Mouse (Mus musculus) erythroblast, embryonic 14.5 days (primary cell): ENCODE measurements around the gene Chsy1.

ENCODE experiments used
- GATA1 ChIP-seq: IDR thresholded peaks from 2 replicates; pipeline ENCODE4 v1.6.1; 2012; ENCODE audit warnings: low read length, inconsistent platforms, mixed read lengths
- TAL1 ChIP-seq: IDR thresholded peaks from 3 replicates; pipeline ENCODE4 v1.6.1; 2012; ENCODE audit warnings: low read length, inconsistent platforms, mixed read lengths

GRCm38 (mm10) chr7:66083757-66084156 is 25.6 kb upstream of the Chsy1 start:
- TF ChIP-seq TAL1, result no peak
- TF ChIP-seq GATA1, result no peak
